Mouse (Mus musculus): Measurements from ENCODE around the gene Syt11. TPM values are rescaled to one million over a fixed set of nuclear protein-coding genes. Genes with fewer than 3 reads are reported as not detected.

The Syt11 gene
- polyA plus RNA-seq, 1 experiment = 0.02 TPM

- peaks cover 11% of the 10 kb centered on the region for H3K4me1 ChIP-seq (ENCODE audit: control insufficient read depth)
- H3K9me3 ChIP-seq (ENCODE audit: control insufficient read depth, low read length) = no peaks in the 10 kb centered on the region
- H3K36me3 ChIP-seq (ENCODE audit: control insufficient read depth) = no peaks in the 10 kb centered on the region
- no peaks in the 10 kb centered on the region; the same call in 1 of the 2 replicates for H3K27me3 ChIP-seq (ENCODE audit: control insufficient read depth)
- no peak for TF ChIP-seq GATA1 (IDR thresholded peaks at IDR 0.05; ENCODE audit: low read length)
- no peak for TF ChIP-seq TAL1 (IDR thresholded peaks at IDR 0.05; ENCODE audit: low read length)
- no peak overlapping the region for H3K4me3 ChIP-seq (replicated peaks)
These were observed 12.5 kb downstream of the Syt11 start for GRCm38 (mm10) chr3:88762401-88762831.

DNA sequence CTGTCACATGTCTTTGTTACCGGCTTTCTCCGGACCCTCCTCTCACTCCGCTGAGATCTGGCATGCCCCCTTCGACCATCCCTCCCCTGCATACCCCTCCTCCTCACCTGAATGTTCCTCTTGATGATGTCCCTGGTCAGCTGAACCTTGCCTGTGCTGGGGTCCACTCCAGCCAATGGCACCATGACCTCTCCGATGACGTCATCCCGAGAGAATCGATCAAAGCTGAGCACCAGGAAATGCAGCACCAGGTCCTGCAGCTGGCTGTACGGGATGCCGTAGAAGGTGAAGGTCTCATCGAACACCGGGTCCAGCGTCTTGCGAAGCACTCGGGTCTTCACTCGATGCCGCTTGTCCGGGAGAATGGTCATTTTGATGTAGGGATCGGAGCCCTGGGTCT, 13.3 kb downstream of the Syt11 start:
- Histone ChIP-seq H3K4me3 (replicated peaks) (no peak overlapping the region), H3K4me1 (ENCODE audit: control insufficient read depth) (peaks cover 11% of the 10 kb centered on the region), H3K27me3 (ENCODE audit: control insufficient read depth) (no peaks in the 10 kb centered on the region; the same call in 1 of the 2 replicates), H3K36me3 (ENCODE audit: control insufficient read depth) (no peaks in the 10 kb centered on the region), H3K9me3 (ENCODE audit: control insufficient read depth, low read length) (no peaks in the 10 kb centered on the region)
- TF ChIP-seq GATA1 (IDR thresholded peaks at IDR 0.05; ENCODE audit: low read length) (no peak), TAL1 (IDR thresholded peaks at IDR 0.05; ENCODE audit: low read length) (no peak)

DNA sequence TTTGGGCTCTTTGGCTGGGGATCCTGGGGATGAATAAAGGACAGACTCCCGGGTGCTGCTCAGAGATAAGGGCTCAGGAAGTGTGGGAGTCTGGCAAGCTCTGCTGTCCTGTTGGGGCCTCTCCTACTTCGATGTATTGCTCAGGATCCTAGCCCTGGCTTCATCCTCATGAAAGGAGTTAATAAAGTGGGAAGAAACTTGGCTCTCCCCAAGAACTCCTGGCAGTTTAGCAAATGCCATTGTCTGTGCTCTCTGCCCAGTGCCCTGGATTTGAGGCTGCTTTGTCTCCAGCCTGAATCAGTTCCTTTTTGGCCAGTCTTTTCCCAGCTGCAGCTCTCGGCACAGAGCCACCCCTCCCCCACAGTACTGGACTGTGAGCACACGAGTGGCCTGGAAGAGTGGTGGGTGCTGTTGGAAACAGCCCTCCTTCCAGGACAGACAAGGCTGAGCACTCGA, 16.9 kb downstream of the Syt11 start:
- no peaks in the 10 kb centered on the region for H3K27me3 ChIP-seq (ENCODE audit: control insufficient read depth)
- TF ChIP-seq TAL1 (IDR thresholded peaks at IDR 0.05; ENCODE audit: low read length) (no peak), GATA1 (IDR thresholded peaks at IDR 0.05; ENCODE audit: low read length) (no peak)
- no peaks in the 10 kb centered on the region for H3K9me3 ChIP-seq (ENCODE audit: control insufficient read depth, low read length)
- H3K4me3 ChIP-seq (replicated peaks) = no peak overlapping the region
- H3K4me1 ChIP-seq (ENCODE audit: control insufficient read depth) = peaks cover 13% of the 10 kb centered on the region
- H3K36me3 ChIP-seq (ENCODE audit: control insufficient read depth) = no peaks in the 10 kb centered on the region

GRCm38 (mm10) chr3:88756276-88756675, 18.7 kb downstream of the Syt11 start:
- TF ChIP-seq TAL1 (IDR thresholded peaks at IDR 0.05; ENCODE audit: low read length) = no peak
- no peak for TF ChIP-seq GATA1 (IDR thresholded peaks at IDR 0.05; ENCODE audit: low read length)
- no peak overlapping the region for H3K4me3 ChIP-seq (replicated peaks)
- no peaks in the 10 kb centered on the region for H3K9me3 ChIP-seq (ENCODE audit: control insufficient read depth, low read length)
- no peaks in the 10 kb centered on the region for H3K36me3 ChIP-seq (ENCODE audit: control insufficient read depth)
- H3K27me3 ChIP-seq (ENCODE audit: control insufficient read depth) = no peaks in the 10 kb centered on the region
- H3K4me1 ChIP-seq (ENCODE audit: control insufficient read depth) = peaks cover 13% of the 10 kb centered on the region

GRCm38 (mm10) chr3:88755541-88755940, 19.4 kb downstream of the Syt11 start:
- H3K36me3 ChIP-seq (ENCODE audit: control insufficient read depth) = no peaks in the 10 kb centered on the region

GRCm38 (mm10) chr3:88754283-88754682, 20.7 kb downstream of the Syt11 start:
- no peaks in the 10 kb centered on the region for H3K9me3 ChIP-seq (ENCODE audit: control insufficient read depth, low read length)
- H3K4me3 ChIP-seq (replicated peaks) = no peak overlapping the region
- peaks cover 13% of the 10 kb centered on the region for H3K4me1 ChIP-seq (ENCODE audit: control insufficient read depth)
- TF ChIP-seq TAL1 (IDR thresholded peaks at IDR 0.05; ENCODE audit: low read length) (no peak), GATA1 (IDR thresholded peaks at IDR 0.05; ENCODE audit: low read length) (no peak)
- H3K36me3 ChIP-seq (ENCODE audit: control insufficient read depth) = no peaks in the 10 kb centered on the region
- H3K27me3 ChIP-seq (ENCODE audit: control insufficient read depth) = no peaks in the 10 kb centered on the region

More at GRCm38 (mm10) chr3:88755541-88755940, 19.4 kb downstream of the Syt11 start:
- no peaks in the 10 kb centered on the region for H3K27me3 ChIP-seq (ENCODE audit: control insufficient read depth)
- peaks cover 13% of the 10 kb centered on the region for H3K4me1 ChIP-seq (ENCODE audit: control insufficient read depth)
- no peaks in the 10 kb centered on the region for H3K9me3 ChIP-seq (ENCODE audit: control insufficient read depth, low read length)
- TF ChIP-seq GATA1 (IDR thresholded peaks at IDR 0.05; ENCODE audit: low read length) = no peak
- no peak for TF ChIP-seq TAL1 (IDR thresholded peaks at IDR 0.05; ENCODE audit: low read length)
- H3K4me3 ChIP-seq (replicated peaks) = no peak overlapping the region

- no peak for TF ChIP-seq TAL1 (IDR thresholded peaks at IDR 0.05; ENCODE audit: low read length)
- no peak for TF ChIP-seq GATA1 (IDR thresholded peaks at IDR 0.05; ENCODE audit: low read length)
- Histone ChIP-seq H3K4me1 (ENCODE audit: control insufficient read depth) (peaks cover 16% of the 10 kb centered on the region), H3K36me3 (ENCODE audit: control insufficient read depth) (no peaks in the 10 kb centered on the region), H3K27me3 (ENCODE audit: control insufficient read depth) (no peaks in the 10 kb centered on the region), H3K9me3 (ENCODE audit: control insufficient read depth, low read length) (no peaks in the 10 kb centered on the region), H3K4me3 (replicated peaks) (no peak overlapping the region)
These were observed 28.1 kb downstream of the Syt11 start for GRCm38 (mm10) chr3:88746871-88747231.

DNA sequence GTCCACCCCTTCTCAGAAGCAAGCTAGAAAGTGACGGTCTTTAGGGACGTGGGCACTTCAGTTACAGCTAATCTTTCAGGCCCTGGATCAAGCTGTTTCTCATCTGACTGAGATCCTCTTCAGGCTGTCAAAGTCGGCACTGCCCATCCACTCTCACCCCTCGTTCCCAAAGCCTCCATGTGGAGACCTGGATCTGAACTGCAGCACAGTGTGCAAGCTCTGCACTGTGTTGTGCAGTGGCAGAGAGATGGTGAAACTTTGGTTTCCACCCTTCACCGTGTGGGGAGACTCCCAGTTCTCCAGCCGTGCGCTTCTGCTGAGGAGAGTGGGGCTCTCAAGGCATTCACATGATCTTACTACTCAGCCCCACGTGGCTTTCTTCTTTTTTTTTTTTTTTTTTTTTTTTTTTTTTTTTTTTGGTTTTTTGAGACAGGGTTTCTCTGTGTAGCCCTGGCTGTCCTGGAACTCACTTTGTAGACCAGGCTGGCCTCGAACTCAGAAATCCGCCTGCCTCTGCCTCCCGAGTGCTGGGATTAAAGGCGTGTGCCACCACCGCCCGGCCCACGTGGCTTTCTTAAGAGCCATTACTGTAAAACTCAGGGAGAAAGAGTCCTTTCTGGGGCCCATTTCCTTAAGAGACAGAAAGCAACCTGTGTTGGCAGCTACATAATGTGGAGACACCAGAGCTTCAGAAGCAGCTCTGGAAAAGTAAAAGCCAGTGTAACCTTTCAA, 28.7 kb downstream of the Syt11 start:
- Histone ChIP-seq H3K27me3 (ENCODE audit: control insufficient read depth) (no peaks in the 10 kb centered on the region), H3K4me3 (replicated peaks) (no peak overlapping the region), H3K4me1 (ENCODE audit: control insufficient read depth) (peaks cover 19% of the 10 kb centered on the region), H3K36me3 (ENCODE audit: control insufficient read depth) (no peaks in the 10 kb centered on the region), H3K9me3 (ENCODE audit: control insufficient read depth, low read length) (no peaks in the 10 kb centered on the region)
- TF ChIP-seq GATA1 (IDR thresholded peaks at IDR 0.05; ENCODE audit: low read length) (no peak), TAL1 (IDR thresholded peaks at IDR 0.05; ENCODE audit: low read length) (no peak; the same call in 2 of the 3 replicates)

GRCm38 (mm10) chr3:88745534-88745933, 29.4 kb downstream of the Syt11 start:
- Histone ChIP-seq H3K4me1 (ENCODE audit: control insufficient read depth) (peaks cover 19% of the 10 kb centered on the region), H3K27me3 (ENCODE audit: control insufficient read depth) (no peaks in the 10 kb centered on the region), H3K36me3 (ENCODE audit: control insufficient read depth) (no peaks in the 10 kb centered on the region), H3K9me3 (ENCODE audit: control insufficient read depth, low read length) (no peaks in the 10 kb centered on the region), H3K4me3 (replicated peaks) (no peak overlapping the region)
- TF ChIP-seq GATA1 (IDR thresholded peaks at IDR 0.05; ENCODE audit: low read length) (no peak), TAL1 (IDR thresholded peaks at IDR 0.05; ENCODE audit: low read length) (no peak)
